ENCODE assay signal across 8 mouse cellular contexts in the genomic region with DNA sequence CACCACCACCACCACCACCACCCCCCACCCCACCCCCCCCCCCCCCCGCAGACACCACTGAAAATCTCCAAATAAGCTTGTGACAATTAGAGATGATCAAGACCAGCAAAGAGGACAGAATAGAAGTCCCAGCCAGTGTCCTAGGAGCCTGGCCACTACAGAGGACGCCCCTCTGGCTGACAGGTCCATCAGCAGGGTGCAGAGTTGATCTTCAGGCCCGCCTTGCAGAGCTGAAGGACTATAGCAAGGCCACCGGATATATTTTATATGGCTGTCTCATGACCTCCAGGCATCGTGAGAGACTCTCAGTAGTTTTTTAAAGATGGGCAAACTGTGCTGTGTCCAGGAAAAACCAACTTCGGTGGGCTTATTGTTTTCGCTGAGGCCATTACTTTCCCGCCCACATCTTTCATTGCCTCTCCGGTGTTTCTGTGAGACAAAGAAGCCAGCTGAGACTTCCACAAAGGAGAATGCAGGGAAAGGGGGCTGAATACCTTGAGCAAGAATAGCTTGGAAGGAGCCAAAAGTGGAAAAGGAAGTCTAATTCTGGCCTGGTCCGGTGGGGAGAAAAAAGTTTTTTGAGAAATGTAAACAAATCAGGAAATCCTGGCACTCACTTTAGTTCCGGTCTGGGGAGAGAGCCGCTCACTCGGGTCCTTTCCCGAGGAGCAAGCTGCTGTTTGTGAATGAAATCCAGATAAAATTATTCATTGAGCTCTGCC.
A peak's percentile ranks its signal among the peaks of the same experiment; 100 is the strongest.
DNase-seq lines count a peak whose midpoint lies in the region; ATAC-seq lines count a peak whose summit lies in the region.

No protein-coding gene starts in this region.

- peaks cover 21% of the 10 kb centered on the region for H3K4me1 ChIP-seq in hindbrain, embryonic 13.5 days (replicated peaks)
- H3K4me1 ChIP-seq in limb, embryonic 15.5 days = peaks cover 14% of the 10 kb centered on the region; the same call in 1 of the 2 replicates
- peaks cover 14% of the 10 kb centered on the region; the same call in 1 of the 2 replicates for H3K4me1 ChIP-seq in neural tube, embryonic 11.5 days (ENCODE audit: control insufficient read depth, insufficient read depth, low read length)

- H3K27ac ChIP-seq in hindbrain, embryonic 13.5 days = no peak overlapping the region
- peak overlapping the region; percentile 47; the same call in 1 of the 2 replicates for H3K27ac ChIP-seq in limb, embryonic 15.5 days
- peak overlapping the region; percentile 57 for H3K27ac ChIP-seq in neural tube, embryonic 11.5 days (ENCODE audit: low read depth, low read length)

- intact Hi-C loops in left cerebral cortex, postnatal 14 days (cut with DNase I) = loop anchor here (10.0 kb wide), 1 partner anchor 463 kb away; no protein-coding TSS in a partner anchor

- peak overlapping the region; percentile 52 for H3K4me2 ChIP-seq in hindbrain, embryonic 13.5 days
- H3K4me2 ChIP-seq in limb, embryonic 15.5 days = peak overlapping the region; percentile 45
- H3K4me2 ChIP-seq in neural tube, embryonic 11.5 days (ENCODE audit: low read depth) = peak overlapping the region; percentile 32

- no peak for ATAC-seq in hindbrain, embryonic 13.5 days (ENCODE audit: low FRiP score)
- ATAC-seq in limb, embryonic 15.5 days (ENCODE audit: insufficient number of reproducible peaks, low FRiP score, low TSS enrichment, low read depth) = peak; percentile 44; the same call in 1 of the 2 replicates
- peak; percentile 45 for ATAC-seq in neural tube, embryonic 11.5 days (ENCODE audit: insufficient read depth, low FRiP score, low TSS enrichment)
- no peak for ATAC-seq in cerebellum, adult (ENCODE audit: insufficient number of reproducible peaks, low FRiP score, low TSS enrichment)

- no peaks in the 10 kb centered on the region for H3K9me3 ChIP-seq in hindbrain, embryonic 13.5 days
- no peaks in the 10 kb centered on the region for H3K9me3 ChIP-seq in limb, embryonic 15.5 days
- H3K9me3 ChIP-seq in neural tube, embryonic 11.5 days (ENCODE audit: control insufficient read depth, low read length) = no peaks in the 10 kb centered on the region

- no peaks in the 10 kb centered on the region for H3K36me3 ChIP-seq in hindbrain, embryonic 13.5 days
- H3K36me3 ChIP-seq in limb, embryonic 15.5 days = no peaks in the 10 kb centered on the region
- no peaks in the 10 kb centered on the region for H3K36me3 ChIP-seq in neural tube, embryonic 11.5 days (ENCODE audit: control insufficient read depth, insufficient read depth, low read length)

- H3K9ac ChIP-seq in hindbrain, embryonic 13.5 days = peak overlapping the region; percentile 51; the same call in 1 of the 2 replicates
- no peak overlapping the region for H3K9ac ChIP-seq in limb, embryonic 15.5 days
- H3K9ac ChIP-seq in neural tube, embryonic 11.5 days (ENCODE audit: low read length) = peak overlapping the region; percentile 33; the same call in 1 of the 2 replicates

- peak; percentile 40 for DNase-seq in retina, embryonic 14.5 days (ENCODE audit: low spot score)
- DNase-seq in retina, postnatal 1 day = no peak
- DNase-seq in neural tube, embryonic 11.5 days (ENCODE audit: low spot score) = peak; percentile 66
- no peak for DNase-seq in spleen, adult 12 weeks (ENCODE audit: low spot score)
- no peak for DNase-seq in left cerebral cortex, postnatal 14 days (ENCODE audit: low spot score in 2 of 2)

- H3K4me3 ChIP-seq in hindbrain, embryonic 13.5 days = peak overlapping the region; percentile 27
- H3K4me3 ChIP-seq in limb, embryonic 15.5 days = no peak overlapping the region
- no peak overlapping the region for H3K4me3 ChIP-seq in neural tube, embryonic 11.5 days (ENCODE audit: low read depth, low read length)

- 2% methylated on average over 13 of the region's 14 CpGs for WGBS in hindbrain, embryonic 13.5 days
- 9% methylated on average over 14 of the region's 14 CpGs for WGBS in limb, embryonic 15.5 days
- 4% methylated on average over 13 of the region's 14 CpGs for WGBS in neural tube, embryonic 11.5 days

- no peaks in the 10 kb centered on the region for H3K27me3 ChIP-seq in hindbrain, embryonic 13.5 days
- H3K27me3 ChIP-seq in limb, embryonic 15.5 days = no peaks in the 10 kb centered on the region; the same call in 1 of the 2 replicates
- no peaks in the 10 kb centered on the region for H3K27me3 ChIP-seq in neural tube, embryonic 11.5 days (ENCODE audit: control insufficient read depth, insufficient read depth, low read length)

Comparison
In these comparisons a context has a peak if more than half of its experiments do, and no peak if none do; other contexts are left out.
1. DNase-seq: peak in retina, embryonic 14.5 days (single experiment) and neural tube, embryonic 11.5 days (single experiment); none in retina, postnatal 1 day (single experiment), spleen, adult 12 weeks (single experiment) and left cerebral cortex, postnatal 14 days (0 of 2).
2. ATAC-seq: peak in limb, embryonic 15.5 days (single experiment) and neural tube, embryonic 11.5 days (single experiment); none in hindbrain, embryonic 13.5 days (single experiment) and cerebellum, adult (single experiment).
3. Peak in every context shown above with its lines, with median percentiles within 50 percentile points of each other: H3K4me2 ChIP-seq.